Mouse (Mus musculus) small intestine, adult 2 months (tissue): ENCODE results near the gene Vmn2r7.

Experiments used
- CTCF ChIP-seq: fragments of 200-500 bp; IDR thresholded peaks from 2 replicates; pipeline ENCODE4 v1.5.1; 2012; ENCODE audit warnings: low read depth, mild to moderate bottlenecking, control low read depth, inconsistent platforms, low read length, moderate library complexity, mixed read lengths; ENCODE audit not compliant: insufficient replicate concordance, insufficient read length; ENCODE audit errors: extremely low read depth
- POLR2A ChIP-seq: fragments of 200-500 bp; IDR thresholded peaks from 2 replicates; pipeline ENCODE4 v1.6.1; 2012; ENCODE audit warnings: low read depth, mild to moderate bottlenecking, control low read depth, inconsistent platforms, low read length, moderate library complexity

GRCm38 (mm10) chr3:64842881-64843280 is 1.7 kb downstream of the Vmn2r7 start:
- TF ChIP-seq CTCF (no peak), POLR2A (no peak)
